Mouse (Mus musculus) heart, embryonic 11.5 days (tissue): ENCODE results near the gene Spc24. TPM values are rescaled to one million over a fixed set of nuclear protein-coding genes. Genes with fewer than 3 reads are reported as not detected.

ENCODE experiments used
- ATAC-seq: fragments of 200-750 bp; cut with Nextera tagmentation; replicated peaks from 2 replicates; pipeline ENCODE4 v1.8.0; 2017; ENCODE audit warnings: moderate library complexity; ENCODE audit not compliant: insufficient number of reproducible peaks, low FRiP score, low TSS enrichment
- H3K27ac ChIP-seq: fragments of 300-500 bp; sonication (generic); 2 replicates; pipeline ENCODE4 v1.5.1; 2014; ENCODE audit warnings: mild to moderate bottlenecking, low read depth, low read length
- H3K27me3 ChIP-seq: fragments of 300-500 bp; sonication (generic); 2 replicates; pipeline ENCODE4 v1.6.1; 2014; ENCODE audit warnings: mild to moderate bottlenecking, low read length, mixed read lengths; ENCODE audit not compliant: control insufficient read depth, insufficient read depth
- H3K36me3 ChIP-seq: fragments of 300-500 bp; sonication (generic); 2 replicates; pipeline ENCODE4 v1.6.1; 2014; ENCODE audit warnings: mild to moderate bottlenecking, low read length, moderate library complexity, mixed read lengths; ENCODE audit not compliant: control insufficient read depth, insufficient read depth
- H3K4me1 ChIP-seq: fragments of 300-500 bp; sonication (generic); 2 replicates; pipeline ENCODE4 v1.6.1; 2014; ENCODE audit warnings: low read length; ENCODE audit not compliant: control insufficient read depth, insufficient read depth
- H3K4me2 ChIP-seq: fragments of 300-500 bp; sonication (generic); 2 replicates; pipeline ENCODE4 v1.6.1; 2014; ENCODE audit warnings: mild to moderate bottlenecking, moderate library complexity
- H3K4me3 ChIP-seq: fragments of 300-500 bp; sonication (generic); 2 replicates; pipeline ENCODE4 v1.5.1; 2014; ENCODE audit warnings: low read depth, low read length
- H3K9ac ChIP-seq: fragments of 300-500 bp; sonication (generic); 2 replicates; pipeline ENCODE4 v1.6.1; 2014; ENCODE audit warnings: mild to moderate bottlenecking, low read depth, low read length, moderate library complexity
- H3K9me3 ChIP-seq: fragments of 300-500 bp; sonication (generic); replicated peaks from 2 replicates; pipeline ENCODE4 v1.6.1; 2016; ENCODE audit warnings: low read length; ENCODE audit not compliant: control insufficient read depth
- WGBS: fragments of 180-500 bp; shearing (Covaris S2); extraction: QIAGEN DNeasy Blood & Tissue Kit; methylation state at CpG from one replicate; pipeline ENCODE4 v1.1.7; 2014; ENCODE audit not compliant: insufficient replicate concordance; 5-methylcytosine and 5-hydroxymethylcytosine counted together
- polyA plus RNA-seq: library from polyadenylated mRNA; unstranded; fragments of >200 nt; fragmentation: Nextera tagmentation; extraction: Ambion mirVana; gene quantifications from 2 replicates; pipeline ENCODE4 v1.2.1, GENCODE M21; 2014

The Spc24 gene
- polyA plus RNA-seq, 1 experiment from 2014 or later: 103 TPM

GRCm38 (mm10) chr9:21759718-21760117 lies 385 bp downstream of the Spc24 start:
- ATAC-seq: peak; percentile 6; the same call in 1 of the 2 replicates
- Histone ChIP-seq H3K27me3 (no peaks in the 10 kb centered on the region), H3K4me3 (peak overlapping the region; percentile 90), H3K9me3 (no peaks in the 10 kb centered on the region), H3K4me2 (peak overlapping the region; percentile 89), H3K36me3 (peaks cover 6% of the 10 kb centered on the region; the same call in 1 of the 2 replicates), H3K4me1 (peaks cover 30% of the 10 kb centered on the region), H3K9ac (peak overlapping the region; percentile 87), H3K27ac (peak overlapping the region; percentile 57; the same call in 1 of the 2 replicates)
- WGBS: 1% methylated on average over 20 of the region's 20 CpGs

GRCm38 (mm10) chr9:21758576-21759529 lies 1.2 kb downstream of the Spc24 start:
- H3K9me3 ChIP-seq: no peaks in the 10 kb centered on the region
- peak overlapping the region; percentile 90 for H3K4me3 ChIP-seq
- H3K4me1 ChIP-seq: peaks cover 34% of the 10 kb centered on the region
- H3K4me2 ChIP-seq: peak overlapping the region; percentile 89
- no peak for ATAC-seq
- H3K36me3 ChIP-seq: peaks cover 6% of the 10 kb centered on the region; the same call in 1 of the 2 replicates
- no peaks in the 10 kb centered on the region for H3K27me3 ChIP-seq
- no peak overlapping the region for H3K27ac ChIP-seq
- H3K9ac ChIP-seq: 0 out of 2 replicates have a peak overlapping the region, but pooled peaks have one; percentile 39
- WGBS: 54% methylated on average over 14 of the region's 14 CpGs

- Histone ChIP-seq H3K4me3 (no peak overlapping the region), H3K36me3 (peaks cover 6% of the 10 kb centered on the region; the same call in 1 of the 2 replicates), H3K9me3 (no peaks in the 10 kb centered on the region), H3K4me1 (peaks cover 32% of the 10 kb centered on the region), H3K27me3 (no peaks in the 10 kb centered on the region), H3K4me2 (no peak overlapping the region), H3K27ac (no peak overlapping the region), H3K9ac (no peak overlapping the region)
- 78% methylated on average over 13 of the region's 13 CpGs for WGBS
- no peak for ATAC-seq
These were observed 5.4 kb downstream of the Spc24 start for GRCm38 (mm10) chr9:21754516-21755321.

- no peak for ATAC-seq
- H3K9me3 ChIP-seq: no peaks in the 10 kb centered on the region
- no peak overlapping the region for H3K27ac ChIP-seq
- H3K9ac ChIP-seq: no peak overlapping the region
- H3K36me3 ChIP-seq: peaks cover 8% of the 10 kb centered on the region
- no peak overlapping the region for H3K4me3 ChIP-seq
- peaks cover 29% of the 10 kb centered on the region for H3K4me1 ChIP-seq
- H3K27me3 ChIP-seq: no peaks in the 10 kb centered on the region
- no peak overlapping the region for H3K4me2 ChIP-seq
- WGBS: 71% methylated on average over 2 of the region's 2 CpGs
These were observed 6.1 kb downstream of the Spc24 start for GRCm38 (mm10) chr9:21754003-21754402.

GRCm38 (mm10) chr9:21752252-21752792 lies 7.8 kb downstream of the Spc24 start:
- H3K4me2 ChIP-seq: no peak overlapping the region
- H3K4me1 ChIP-seq: peaks cover 38% of the 10 kb centered on the region
- peak overlapping the region; percentile 71 for H3K27ac ChIP-seq
- 47% methylated on average over 10 of the region's 10 CpGs for whole genome bisulfite sequencing
- 0 out of 2 replicates have a peak overlapping the region, but pooled peaks have one; percentile 1 for H3K9ac ChIP-seq
- H3K4me3 ChIP-seq: no peak overlapping the region
- peak; percentile 35 for ATAC-seq
- H3K36me3 ChIP-seq: peaks cover 12% of the 10 kb centered on the region
- H3K27me3 ChIP-seq: no peaks in the 10 kb centered on the region
- no peaks in the 10 kb centered on the region for H3K9me3 ChIP-seq

GRCm38 (mm10) chr9:21751347-21751746 lies 8.8 kb downstream of the Spc24 start:
- Histone ChIP-seq H3K4me3 (no peak overlapping the region), H3K36me3 (peaks cover 18% of the 10 kb centered on the region), H3K27ac (no peak overlapping the region), H3K4me2 (no peak overlapping the region), H3K9me3 (no peaks in the 10 kb centered on the region), H3K27me3 (no peaks in the 10 kb centered on the region), H3K4me1 (peaks cover 41% of the 10 kb centered on the region), H3K9ac (no peak overlapping the region)
- no peak for ATAC-seq
- 66% methylated on average over 6 of the region's 6 CpGs for WGBS

GRCm38 (mm10) chr9:21750370-21750769 lies 9.7 kb downstream of the Spc24 start:
- H3K9ac ChIP-seq: no peak overlapping the region
- no peaks in the 10 kb centered on the region for H3K9me3 ChIP-seq
- ATAC-seq: no peak
- WGBS: 85% methylated on average over 3 of the region's 3 CpGs
- H3K27ac ChIP-seq: no peak overlapping the region
- no peaks in the 10 kb centered on the region for H3K27me3 ChIP-seq
- peaks cover 41% of the 10 kb centered on the region for H3K4me1 ChIP-seq
- no peak overlapping the region for H3K4me2 ChIP-seq
- H3K36me3 ChIP-seq: peaks cover 26% of the 10 kb centered on the region
- H3K4me3 ChIP-seq: no peak overlapping the region

- Histone ChIP-seq H3K27ac (no peak overlapping the region), H3K27me3 (no peaks in the 10 kb centered on the region), H3K9me3 (no peaks in the 10 kb centered on the region), H3K9ac (no peak overlapping the region), H3K4me1 (peaks cover 38% of the 10 kb centered on the region), H3K36me3 (peaks cover 31% of the 10 kb centered on the region), H3K4me2 (no peak overlapping the region), H3K4me3 (no peak overlapping the region)
- no peak for ATAC-seq
- WGBS: 88% methylated on average over 6 of the region's 6 CpGs
These were observed 10.6 kb downstream of the Spc24 start for GRCm38 (mm10) chr9:21749382-21750118.
